Mouse (Mus musculus) ovary, postnatal 10 days (tissue): ENCODE results near the gene Adgrg4.

Experiments
- DNase-seq: peaks from one replicate; pipeline ENCODE4 v3.0.0; 2022; ENCODE audit warnings: low spot score

The Adgrg4 gene

GRCm38 (mm10) chrX:56869863-56870262 lies at the start of gene Adgrg4:
TSS of gene Adgrg4 (plus strand) at chrX:56870163.
- DNase-seq = no peak

DNA sequence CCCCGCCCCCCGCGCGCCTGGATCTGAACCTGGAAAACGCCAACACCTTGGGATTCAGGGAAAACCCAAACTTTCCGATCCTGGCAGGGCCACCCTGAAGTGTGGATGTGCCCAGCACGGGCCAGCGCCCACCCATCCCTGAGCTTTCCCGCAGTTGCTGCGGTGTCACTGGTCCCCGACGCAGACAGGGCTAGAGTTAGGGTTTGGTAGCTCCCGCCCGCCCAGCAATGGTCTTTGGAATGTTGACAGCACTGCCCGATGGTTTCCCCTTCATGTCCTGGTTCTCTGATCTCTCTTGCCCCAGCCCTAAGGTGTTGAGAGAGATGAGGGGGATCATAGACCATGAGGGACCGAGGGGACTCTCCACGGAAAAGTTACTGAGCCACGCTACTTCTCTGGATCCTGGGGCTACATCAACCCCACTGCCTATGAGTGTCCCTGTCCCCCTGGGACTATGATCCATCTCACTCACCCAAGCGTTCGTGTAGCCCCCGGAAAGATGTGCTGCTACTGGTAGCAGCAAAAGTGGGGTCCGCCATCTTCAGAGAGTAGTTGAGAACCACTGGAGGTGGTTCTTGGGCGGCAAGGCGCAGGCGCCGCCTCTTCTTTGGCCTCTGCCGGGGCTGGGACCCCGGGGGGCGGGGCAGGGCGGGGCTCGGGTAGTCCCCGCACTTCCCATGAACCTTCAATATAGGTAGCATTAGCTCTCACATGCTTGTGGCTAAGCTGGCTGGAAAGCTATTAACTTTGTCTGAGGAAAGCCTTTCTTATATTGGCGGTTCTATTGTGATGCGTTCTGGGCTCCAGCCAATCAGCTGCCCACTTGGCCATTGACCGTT lies 48.0 kb upstream of the Adgrg4 start, which contains the start of gene Map7d3:
Gene Map7d3, minus strand, starts transcription at position 562 of the 839 bp plus-strand sequence.
- DNase-seq = peak; percentile 1

DNA sequence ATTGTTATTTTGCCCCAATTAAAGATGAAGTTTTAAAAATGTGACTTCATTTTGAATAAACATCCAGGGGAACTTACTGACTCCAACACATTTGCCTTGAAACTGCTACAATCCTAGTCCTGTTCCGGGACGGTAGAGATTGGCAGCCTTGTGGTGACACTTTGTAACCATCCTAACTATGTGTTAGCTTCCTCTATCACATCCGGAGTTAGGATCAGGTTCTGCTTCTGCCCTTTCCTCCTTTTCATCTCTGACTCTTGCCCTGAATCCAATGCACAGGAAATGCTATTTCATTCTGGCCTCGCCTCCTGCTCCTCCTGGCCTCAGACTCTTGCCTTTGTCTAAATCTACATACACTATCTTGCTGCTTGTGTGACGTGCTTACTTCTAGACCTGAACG lies 42.5 kb upstream of the Adgrg4 start:
- no peak for DNase-seq

- DNase-seq = no peak
Observed at GRCm38 (mm10) chrX:56835842-56836241, 34.1 kb upstream of the Adgrg4 start.

DNA sequence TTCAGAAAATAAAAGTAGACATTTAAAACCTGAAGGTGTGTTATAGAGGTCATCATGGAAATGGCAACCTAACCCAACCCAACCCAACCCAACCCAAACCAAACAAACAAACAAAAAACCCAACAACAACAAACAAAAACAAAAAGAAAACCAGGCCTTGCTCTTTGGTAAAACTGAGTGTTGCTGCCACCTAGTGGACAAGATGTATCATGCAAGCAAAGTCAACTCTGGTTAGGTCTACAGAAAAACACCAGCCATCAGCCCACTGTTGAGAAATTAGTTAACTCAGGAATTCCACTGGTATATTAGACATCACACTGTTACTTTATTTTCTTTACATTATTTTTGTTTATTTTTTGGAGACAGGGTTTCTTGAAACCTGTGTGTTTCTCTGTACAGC lies 30.6 kb upstream of the Adgrg4 start:
- no peak for DNase-seq

DNA sequence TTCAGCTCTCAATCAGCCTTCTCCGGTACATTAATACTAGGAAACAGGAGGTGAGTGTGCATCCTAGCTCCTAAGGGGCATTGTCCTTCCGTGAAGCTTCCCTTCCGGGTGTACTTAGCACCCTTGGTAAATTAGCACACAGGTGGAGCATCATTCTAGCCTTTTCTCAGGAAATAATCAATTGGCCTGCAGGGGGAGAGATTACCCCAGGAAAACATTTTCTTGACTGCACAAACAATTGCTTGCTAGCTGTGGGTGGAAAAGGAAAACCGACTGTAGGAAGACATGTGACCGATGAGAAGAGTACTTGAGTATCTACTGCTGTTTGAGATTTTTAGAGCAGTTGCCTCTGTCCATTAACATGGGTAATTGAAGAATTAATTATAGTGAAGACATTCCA lies 28.7 kb upstream of the Adgrg4 start:
- DNase-seq = no peak

GRCm38 (mm10) chrX:57012891-57013290 lies 142.9 kb downstream of the Adgrg4 start:
- no peak for DNase-seq

DNA sequence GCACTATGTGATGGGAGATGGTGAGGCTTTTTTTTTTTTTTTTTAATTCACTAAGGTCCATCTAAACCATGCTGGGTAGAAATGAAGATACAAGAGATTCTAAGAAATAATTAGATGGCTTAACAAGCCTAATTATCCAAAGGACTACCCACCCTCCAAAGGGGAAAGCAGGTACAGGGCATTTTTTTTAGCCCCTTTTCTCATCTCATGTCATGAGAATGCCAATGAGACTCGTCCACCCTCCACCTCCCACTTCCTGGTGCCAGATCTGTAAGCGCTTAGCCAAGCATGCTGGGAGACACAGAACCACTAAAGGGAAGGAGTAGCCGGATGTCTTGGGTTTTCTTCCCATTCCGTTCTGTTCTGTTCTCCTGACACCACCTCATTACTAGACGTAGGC lies 172.8 kb downstream of the Adgrg4 start, which contains the start of gene Brs3:
Gene Brs3, plus strand, starts transcription at position 301 of the 400 bp plus-strand sequence.
- DNase-seq = no peak

DNA sequence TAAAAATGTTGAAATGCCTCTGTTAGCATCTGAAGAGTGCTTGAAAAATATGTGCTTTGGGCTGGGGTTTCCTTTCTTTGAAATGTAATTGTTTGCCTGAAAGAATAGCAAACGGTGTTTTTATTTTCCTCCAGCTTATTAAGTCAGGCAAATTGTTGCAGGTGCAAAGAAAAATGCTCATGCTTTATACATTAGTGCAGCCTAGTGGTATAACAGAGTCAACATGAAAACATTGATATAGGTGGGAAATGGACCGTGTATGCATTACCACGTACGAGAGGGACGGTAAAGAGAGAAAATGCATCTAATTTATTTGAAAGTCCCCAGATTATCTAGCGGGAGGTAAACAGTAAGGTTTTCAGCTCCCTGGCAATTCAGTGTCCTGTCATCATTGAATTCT lies 173.9 kb downstream of the Adgrg4 start:
- DNase-seq = no peak
